Mouse (Mus musculus) lung, postnatal 0 days (tissue): ENCODE measurements around the gene Vps25. TPM values are rescaled to one million over a fixed set of nuclear protein-coding genes. Genes with fewer than 3 reads are reported as not detected.

Experiments used
- ATAC-seq: fragments of 200-750 bp; cut with Nextera tagmentation; 2 replicates; pipeline ENCODE4 v1.8.0; 2017; ENCODE audit warnings: moderate library complexity
- DNase-seq: peaks from one replicate; pipeline ENCODE4 v3.0.0-alpha.2; 2016; ENCODE audit warnings: low spot score
- H3K27ac ChIP-seq: fragments of 300-500 bp; sonication (generic); 2 replicates; pipeline ENCODE4 v1.5.1; 2014; ENCODE audit warnings: antibody characterized with exemption, mild to moderate bottlenecking, low read length, mixed read lengths
- H3K27me3 ChIP-seq: fragments of 300-500 bp; sonication (generic); replicated peaks from 2 replicates; pipeline ENCODE4 v1.6.1; 2014; ENCODE audit warnings: low read length, mixed read lengths; ENCODE audit not compliant: insufficient read depth
- H3K36me3 ChIP-seq: fragments of 300-500 bp; sonication (generic); 2 replicates; pipeline ENCODE4 v1.6.1; 2014; ENCODE audit warnings: low read length, mixed read lengths; ENCODE audit not compliant: insufficient read depth
- H3K4me1 ChIP-seq: fragments of 300-500 bp; sonication (generic); 2 replicates; pipeline ENCODE4 v1.6.1; 2014; ENCODE audit warnings: antibody characterized with exemption, low read depth, low read length, mixed read lengths; ENCODE audit not compliant: insufficient read depth
- H3K4me2 ChIP-seq: fragments of 300-500 bp; sonication (generic); replicated peaks from 2 replicates; pipeline ENCODE4 v1.6.1; 2014; ENCODE audit warnings: low read depth, mild to moderate bottlenecking, low read length, moderate library complexity, mixed read lengths
- H3K4me3 ChIP-seq: fragments of 300-500 bp; sonication (generic); 2 replicates; pipeline ENCODE4 v1.5.1; 2014; ENCODE audit warnings: low read depth, low read length
- H3K9ac ChIP-seq: fragments of 300-500 bp; sonication (generic); replicated peaks from 2 replicates; pipeline ENCODE4 v1.6.1; 2014; ENCODE audit warnings: low read depth, mild to moderate bottlenecking
- H3K9me3 ChIP-seq: fragments of 300-500 bp; sonication (generic); 2 replicates; pipeline ENCODE4 v1.6.1; 2016; ENCODE audit warnings: low read length, mixed read lengths
- CTCF ChIP-seq: IDR thresholded peaks from 2 replicates; pipeline ENCODE4 v1.5.1; 2016; ENCODE audit warnings: antibody characterized with exemption, mild to moderate bottlenecking
- EP300 ChIP-seq: IDR thresholded peaks from 2 replicates; pipeline ENCODE4 v1.6.1; 2016; ENCODE audit warnings: antibody characterized with exemption, mild to moderate bottlenecking, control low read depth
- WGBS: fragments of 180-500 bp; shearing (Covaris S2); extraction: QIAGEN DNeasy Blood & Tissue Kit; methylation state at CpG from one replicate; pipeline ENCODE4 v1.1.7; 2014; 5-methylcytosine and 5-hydroxymethylcytosine counted together
- polyA plus RNA-seq: library from polyadenylated mRNA; unstranded; fragments of >200 nt; fragmentation: Nextera tagmentation; extraction: Ambion mirVana; gene quantifications from 2 replicates; pipeline ENCODE4 v1.2.1, GENCODE M21; 2015

Gene Vps25
- polyA plus RNA-seq, 1 experiment from 2014 or later = 133 TPM

GRCm38 (mm10) chr11:101283805-101284204 lies 30.3 kb downstream of the Vps25 start:
- no peak overlapping the region for H3K4me3 ChIP-seq
- 0 out of 2 replicates have a peak, but pooled peaks cover 2% of the 10 kb centered on the region for H3K4me1 ChIP-seq
- H3K9ac ChIP-seq = no peak overlapping the region
- ATAC-seq (no peak), DNase-seq (peak; percentile 13)
- no peaks in the 10 kb centered on the region for H3K36me3 ChIP-seq
- no peak overlapping the region for H3K4me2 ChIP-seq
- no peak overlapping the region for H3K27ac ChIP-seq
- H3K27me3 ChIP-seq = no peaks in the 10 kb centered on the region
- no peak for TF ChIP-seq CTCF
- TF ChIP-seq EP300 = no peak
- WGBS = 62% methylated on average over 4 of the region's 4 CpGs
- no peaks in the 10 kb centered on the region for H3K9me3 ChIP-seq

DNA sequence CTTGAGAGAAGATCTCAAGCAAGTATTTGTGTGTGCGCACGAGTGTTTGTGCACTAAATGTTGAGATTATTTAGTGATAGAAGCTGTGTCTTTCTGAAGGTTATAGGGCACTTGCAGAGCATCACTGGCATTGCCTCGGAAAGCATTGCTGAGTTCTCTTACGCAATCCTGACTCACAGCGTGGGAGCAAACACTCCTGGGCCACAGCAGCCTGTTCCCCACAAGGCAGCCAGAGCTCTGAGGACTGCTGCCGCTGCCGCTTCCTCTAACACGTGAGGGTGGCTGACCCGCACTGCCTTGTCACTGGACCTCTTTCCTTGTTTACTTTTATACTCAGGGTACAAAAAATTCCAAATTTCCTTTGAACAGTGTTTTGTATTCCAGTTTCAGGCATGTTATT lies 33.8 kb downstream of the Vps25 start:
- Histone ChIP-seq H3K9ac (no peak overlapping the region), H3K36me3 (peaks cover 22% of the 10 kb centered on the region), H3K9me3 (no peaks in the 10 kb centered on the region), H3K4me2 (no peak overlapping the region), H3K27ac (no peak overlapping the region), H3K4me3 (no peak overlapping the region), H3K27me3 (no peaks in the 10 kb centered on the region), H3K4me1 (no peaks in the 10 kb centered on the region)
- 46% methylated on average over 9 of the region's 9 CpGs for WGBS
- peak; percentile 80 for ATAC-seq
- peak; percentile 83 for DNase-seq
- no peak; the same call in 1 of the 2 replicates for TF ChIP-seq EP300
- no peak for TF ChIP-seq CTCF

DNA sequence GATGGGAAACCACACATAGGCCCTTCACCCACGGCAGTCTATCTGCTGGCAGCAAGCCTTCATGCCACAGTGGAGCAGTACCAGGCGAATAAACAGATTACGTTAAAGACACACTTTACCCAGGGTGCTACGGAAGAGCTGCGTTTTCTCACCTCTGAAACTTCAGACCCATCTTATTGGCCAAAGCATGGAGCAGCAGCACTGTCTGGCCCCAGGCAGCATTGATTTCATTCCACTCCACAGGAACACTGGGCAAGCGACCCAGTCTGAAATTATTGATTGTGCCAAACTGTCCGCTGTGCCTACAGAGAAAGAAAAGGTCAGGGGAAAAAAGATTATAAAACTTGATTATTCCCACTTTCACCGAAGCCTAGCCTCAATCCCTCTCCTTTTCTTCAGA lies 37.7 kb downstream of the Vps25 start:
- Histone ChIP-seq H3K4me1 (no peaks in the 10 kb centered on the region), H3K9me3 (no peaks in the 10 kb centered on the region), H3K27ac (no peak overlapping the region), H3K36me3 (peaks cover 39% of the 10 kb centered on the region), H3K4me2 (no peak overlapping the region), H3K9ac (no peak overlapping the region), H3K4me3 (no peak overlapping the region), H3K27me3 (no peaks in the 10 kb centered on the region)
- DNase-seq = no peak
- 94% methylated on average over 8 of the region's 8 CpGs for WGBS
- ATAC-seq = no peak
- no peak for TF ChIP-seq CTCF
- TF ChIP-seq EP300 = no peak

GRCm38 (mm10) chr11:101295191-101295590 lies 41.7 kb downstream of the Vps25 start:
- WGBS = 93% methylated on average over 8 of the region's 8 CpGs
- DNase-seq = no peak
- H3K4me3 ChIP-seq = no peak overlapping the region
- peaks cover 45% of the 10 kb centered on the region for H3K36me3 ChIP-seq
- H3K27ac ChIP-seq = no peak overlapping the region
- H3K4me2 ChIP-seq = no peak overlapping the region
- TF ChIP-seq CTCF = no peak
- no peak for TF ChIP-seq EP300
- H3K4me1 ChIP-seq = no peaks in the 10 kb centered on the region
- ATAC-seq = no peak
- H3K9me3 ChIP-seq = no peaks in the 10 kb centered on the region
- H3K9ac ChIP-seq = no peak overlapping the region
- no peaks in the 10 kb centered on the region for H3K27me3 ChIP-seq

- H3K9me3 ChIP-seq = no peaks in the 10 kb centered on the region
- ATAC-seq (no peak), DNase-seq (peak; percentile 5)
- H3K4me3 ChIP-seq = peak overlapping the region; percentile 92
- H3K4me2 ChIP-seq = peak overlapping the region; percentile 82
- 56% methylated on average over 7 of the region's 7 CpGs for WGBS
- H3K27ac ChIP-seq = no peak overlapping the region
- H3K27me3 ChIP-seq = no peaks in the 10 kb centered on the region
- peak overlapping the region; percentile 82; the same call in 1 of the 2 replicates for H3K9ac ChIP-seq
- H3K4me1 ChIP-seq = peaks cover 8% of the 10 kb centered on the region
- TF ChIP-seq EP300 = no peak
- peak; percentile 38 for TF ChIP-seq CTCF
- peaks cover 13% of the 10 kb centered on the region for H3K36me3 ChIP-seq
Measured at GRCm38 (mm10) chr11:101300881-101301280, 47.4 kb downstream of the Vps25 start.

- ATAC-seq (no peak; the same call in 1 of the 2 replicates), DNase-seq (no peak)
- H3K4me2 ChIP-seq = peak overlapping the region; percentile 82
- 10% methylated on average over 26 of the region's 26 CpGs for whole genome bisulfite sequencing
- TF ChIP-seq CTCF = no peak
- TF ChIP-seq EP300 = no peak
- no peaks in the 10 kb centered on the region for H3K27me3 ChIP-seq
- H3K9ac ChIP-seq = peak overlapping the region; percentile 82
- peak overlapping the region; percentile 92 for H3K4me3 ChIP-seq
- peaks cover 8% of the 10 kb centered on the region for H3K4me1 ChIP-seq
- H3K27ac ChIP-seq = peak overlapping the region; percentile 68
- peaks cover 13% of the 10 kb centered on the region for H3K36me3 ChIP-seq
- H3K9me3 ChIP-seq = no peaks in the 10 kb centered on the region
Measured at GRCm38 (mm10) chr11:101301299-101302003, 47.9 kb downstream of the Vps25 start.
